ENCODE assay signal across 10 mouse cellular contexts in genomic region chr9:10324697-10325368, GRCm38 (mm10).
DNase-seq lines count a peak whose midpoint lies in the region; ATAC-seq and TF ChIP-seq lines count a peak whose summit lies in the region.
"Had no signal": no experiment of that assay in that cellular context is flagged by ENCODE, and none has a peak within 500 bp of the region (broad histone marks: within the 10 kb centered on the region; RNA-seq: fewer than 3 reads in every experiment).

No protein-coding gene starts in this region.

- TF ChIP-seq CTCF in MEL (IDR thresholded peaks at IDR 0.05 in 2 of 3, conservative IDR thresholded peaks at IDR 0.05 in 1 of 3; ENCODE audit: control insufficient read depth in 1 of 3, insufficient read depth in 1 of 3, low read depth in 2 of 3, low read length in 3 of 3, poor library complexity in 1 of 3, severe bottlenecking in 1 of 3): peak; percentile 66 to 81 (median 78)

- no peaks in the 10 kb centered on the region for H3K79me2 ChIP-seq in MEL (ENCODE audit: control insufficient read depth, insufficient read depth, low read length, poor library complexity)

- no peak overlapping the region for H3K27ac ChIP-seq in hindbrain, embryonic 10.5 days
- H3K27ac ChIP-seq in hindbrain, embryonic 13.5 days: no peak overlapping the region
- no peak overlapping the region for H3K27ac ChIP-seq in MEL (ENCODE audit: control insufficient read depth, low read depth, low read length)
- H3K27ac ChIP-seq: embryonic facial prominence, embryonic 12.5 days; stomach, embryonic 15.5 days had no signal

- DNase-seq in hindbrain, embryonic 10.5 days (ENCODE audit: low spot score): peak; percentile 45
- DNase-seq in 3T3-L1 (ENCODE audit: low read depth, low spot score) (peak; percentile 55), MEL (ENCODE audit: low read depth, low spot score) (peak; percentile 73)
- DNase-seq in embryo, embryonic 10 days (ENCODE audit: low spot score): peak; percentile 74
- peak; percentile 25 to 26 for DNase-seq in layer of hippocampus, postnatal 14 days (ENCODE audit: low spot score in 2 of 2)
- peak; percentile 65 for DNase-seq in retina, postnatal 1 day

- no peak overlapping the region for H3K4me2 ChIP-seq in hindbrain, embryonic 13.5 days
- H3K4me2 ChIP-seq: embryonic facial prominence, embryonic 12.5 days; stomach, embryonic 15.5 days had no signal

- H3K4me1 ChIP-seq in hindbrain, embryonic 10.5 days (replicated peaks): no peaks in the 10 kb centered on the region
- no peaks in the 10 kb centered on the region for H3K4me1 ChIP-seq in hindbrain, embryonic 13.5 days (replicated peaks)
- no peaks in the 10 kb centered on the region for H3K4me1 ChIP-seq in MEL (ENCODE audit: control insufficient read depth in 1 of 2, insufficient read depth in 2 of 2, low read length in 2 of 2)
- H3K4me1 ChIP-seq: embryonic facial prominence, embryonic 12.5 days; stomach, embryonic 15.5 days had no signal

- H3K9me3 ChIP-seq in hindbrain, embryonic 10.5 days: no peaks in the 10 kb centered on the region
- H3K9me3 ChIP-seq in hindbrain, embryonic 13.5 days: no peaks in the 10 kb centered on the region
- no peaks in the 10 kb centered on the region for H3K9me3 ChIP-seq in MEL (replicated peaks; ENCODE audit: insufficient read depth, low read length)
- H3K9me3 ChIP-seq: embryonic facial prominence, embryonic 12.5 days; stomach, embryonic 15.5 days had no signal

- TF ChIP-seq EP300 in MEL (IDR thresholded peaks at IDR 0.05; ENCODE audit: low read depth in 1 of 2, low read length in 2 of 2): no peak

- no peaks in the 10 kb centered on the region for H3K36me3 ChIP-seq in hindbrain, embryonic 10.5 days
- no peaks in the 10 kb centered on the region for H3K36me3 ChIP-seq in hindbrain, embryonic 13.5 days
- H3K36me3 ChIP-seq in MEL (ENCODE audit: control insufficient read depth in 1 of 2, insufficient read depth in 2 of 2, low read length in 2 of 2): no peaks in the 10 kb centered on the region
- H3K36me3 ChIP-seq: embryonic facial prominence, embryonic 12.5 days; stomach, embryonic 15.5 days had no signal

- no peak for TF ChIP-seq POLR2A in MEL (IDR thresholded peaks at IDR 0.05; ENCODE audit: control insufficient read depth in 1 of 2, insufficient read depth in 1 of 2, low read depth in 1 of 2, low read length in 2 of 2, poor library complexity in 1 of 2)

- no peaks in the 10 kb centered on the region for H3K27me3 ChIP-seq in hindbrain, embryonic 10.5 days (ENCODE audit: insufficient read depth, poor library complexity, severe bottlenecking)
- H3K27me3 ChIP-seq in hindbrain, embryonic 13.5 days: no peaks in the 10 kb centered on the region
- no peaks in the 10 kb centered on the region for H3K27me3 ChIP-seq in MEL (ENCODE audit: control insufficient read depth in 1 of 2, insufficient read depth in 2 of 2, low read length in 2 of 2)
- H3K27me3 ChIP-seq: embryonic facial prominence, embryonic 12.5 days; stomach, embryonic 15.5 days had no signal

- no peak for ATAC-seq in hindbrain, embryonic 13.5 days (ENCODE audit: low FRiP score)
- ATAC-seq in megakaryocyte, adult 5-6 weeks (ENCODE audit: poor library complexity, severe bottlenecking): no peak

- H3K4me3 ChIP-seq in hindbrain, embryonic 10.5 days: no peak overlapping the region
- H3K4me3 ChIP-seq in hindbrain, embryonic 13.5 days: no peak overlapping the region
- H3K4me3 ChIP-seq in MEL (ENCODE audit: control insufficient read depth in 1 of 2, insufficient read depth in 1 of 2, low read depth in 2 of 2, low read length in 2 of 2): no peak overlapping the region
- H3K4me3 ChIP-seq: embryonic facial prominence, embryonic 12.5 days; stomach, embryonic 15.5 days had no signal

- no peak overlapping the region for H3K9ac ChIP-seq in hindbrain, embryonic 13.5 days
- no peak overlapping the region for H3K9ac ChIP-seq in MEL (ENCODE audit: control insufficient read depth, low read depth, low read length, poor library complexity, severe bottlenecking)
- H3K9ac ChIP-seq: embryonic facial prominence, embryonic 12.5 days; stomach, embryonic 15.5 days had no signal

- WGBS in hindbrain, embryonic 10.5 days: 43% methylated on average over 7 of the region's 7 CpGs
- 43% methylated on average over 7 of the region's 7 CpGs for WGBS in hindbrain, embryonic 13.5 days

- TF ChIP-seq RAD21 in MEL (IDR thresholded peaks at IDR 0.05; ENCODE audit: low read depth, low read length): peak; percentile 90

TF ChIP-seq in MEL, 35 proteins besides CTCF, POLR2A, EP300 and RAD21:
- TF ChIP-seq SMC3 (IDR thresholded peaks at IDR 0.05; ENCODE audit: low read depth, low read length) (peak; percentile 94), ZC3H11A (IDR thresholded peaks at IDR 0.05; ENCODE audit: low read depth, low read length) (peak; percentile 94), ZNF384 (IDR thresholded peaks at IDR 0.05; ENCODE audit: low read depth, low read length) (peak; percentile 99), ZKSCAN1 (IDR thresholded peaks at IDR 0.05; ENCODE audit: low read depth, low read length) (peak; percentile 84; the same call in 1 of the 2 replicates), HCFC1 (IDR thresholded peaks at IDR 0.05; ENCODE audit: low read depth, low read length) (0 out of 2 replicates have a peak, but pooled peaks have one; percentile 15), MYB (IDR thresholded peaks at IDR 0.05; ENCODE audit: low read depth, low read length) (no peak)
TF ChIP-seq in MEL: peak in this region for 5.
